Mouse (Mus musculus) liver, adult (tissue): ENCODE data around the gene Chrna1.

Source experiments
- GATA4 ChIP-seq: IDR thresholded peaks from 2 replicates; pipeline ENCODE4 v1.6.1; 2014; ENCODE audit warnings: mild to moderate bottlenecking, low read length; ENCODE audit not compliant: insufficient replicate concordance

Gene Chrna1

GRCm38 (mm10) chr2:73600650-73601049 is 20.5 kb upstream of the Chrna1 start:
- TF ChIP-seq GATA4, result no peak

- TF ChIP-seq GATA4, result no peak
Observed at GRCm38 (mm10) chr2:73597772-73598171, 17.6 kb upstream of the Chrna1 start.

- TF ChIP-seq GATA4, result no peak
Observed at GRCm38 (mm10) chr2:73596786-73597185, 16.6 kb upstream of the Chrna1 start.

GRCm38 (mm10) chr2:73596326-73596725 is 16.2 kb upstream of the Chrna1 start:
- no peak for TF ChIP-seq GATA4

- no peak for TF ChIP-seq GATA4
Observed at GRCm38 (mm10) chr2:73593101-73593439, 12.9 kb upstream of the Chrna1 start.

- no peak for TF ChIP-seq GATA4
Observed at GRCm38 (mm10) chr2:73592231-73593100, 12.3 kb upstream of the Chrna1 start.

- no peak for TF ChIP-seq GATA4
Observed at GRCm38 (mm10) chr2:73591246-73591645, 11.1 kb upstream of the Chrna1 start.

- no peak for TF ChIP-seq GATA4
Observed at GRCm38 (mm10) chr2:73590106-73590505, 10.0 kb upstream of the Chrna1 start.

- no peak for TF ChIP-seq GATA4
Observed at GRCm38 (mm10) chr2:73588951-73589350, 8.8 kb upstream of the Chrna1 start.

- TF ChIP-seq GATA4, result no peak
Observed at GRCm38 (mm10) chr2:73587109-73587506, 7.0 kb upstream of the Chrna1 start.

GRCm38 (mm10) chr2:73586392-73587108 is 6.4 kb upstream of the Chrna1 start:
- no peak for TF ChIP-seq GATA4

GRCm38 (mm10) chr2:73585347-73585831 is 5.3 kb upstream of the Chrna1 start:
- no peak for TF ChIP-seq GATA4

- no peak for TF ChIP-seq GATA4
Observed at GRCm38 (mm10) chr2:73584645-73585346, 4.7 kb upstream of the Chrna1 start.

- no peak for TF ChIP-seq GATA4
Observed at GRCm38 (mm10) chr2:73580720-73581119, 582 bp upstream of the Chrna1 start.

GRCm38 (mm10) chr2:73579168-73579567 is 970 bp downstream of the Chrna1 start:
- no peak for TF ChIP-seq GATA4

GRCm38 (mm10) chr2:73574418-73574817 is 5.7 kb downstream of the Chrna1 start:
- TF ChIP-seq GATA4, result no peak
